Mouse (Mus musculus) neutrophil, adult 5-6 weeks (primary cell): ENCODE results near the gene Tmed10. TPM values are rescaled to one million over a fixed set of nuclear protein-coding genes. Genes with fewer than 3 reads are reported as not detected.
A peak's percentile ranks its signal among the peaks of the same experiment; 100 is the strongest.

ENCODE experiments used
- ATAC-seq: fragments of 151-379, 151-347 bp; 2 replicates; pipeline ENCODE4 v1.8.0; 2017; ENCODE audit warnings: mild to moderate bottlenecking, moderate TSS enrichment; ENCODE audit not compliant: insufficient number of reproducible peaks, poor library complexity, low FRiP score, severe bottlenecking; ENCODE audit errors: extremely low read depth
- total RNA-seq: library from RNA; stranded (forward); fragments of 200-1000 nt; gene quantifications from 2 replicates; pipeline ENCODE4 v1.2.3, GENCODE M21; 2017

Tmed10 gene
- total RNA-seq, 1 experiment from 2014 or later, result 89.6 TPM

GRCm38 (mm10) chr12:85380942-85381341 is 6.3 kb upstream of the Tmed10 start:
- ATAC-seq, result no peak

- no peak for ATAC-seq
Measured at GRCm38 (mm10) chr12:85380308-85380707, 5.7 kb upstream of the Tmed10 start.

- no peak for ATAC-seq
Measured at GRCm38 (mm10) chr12:85378271-85378670, 3.6 kb upstream of the Tmed10 start.

DNA sequence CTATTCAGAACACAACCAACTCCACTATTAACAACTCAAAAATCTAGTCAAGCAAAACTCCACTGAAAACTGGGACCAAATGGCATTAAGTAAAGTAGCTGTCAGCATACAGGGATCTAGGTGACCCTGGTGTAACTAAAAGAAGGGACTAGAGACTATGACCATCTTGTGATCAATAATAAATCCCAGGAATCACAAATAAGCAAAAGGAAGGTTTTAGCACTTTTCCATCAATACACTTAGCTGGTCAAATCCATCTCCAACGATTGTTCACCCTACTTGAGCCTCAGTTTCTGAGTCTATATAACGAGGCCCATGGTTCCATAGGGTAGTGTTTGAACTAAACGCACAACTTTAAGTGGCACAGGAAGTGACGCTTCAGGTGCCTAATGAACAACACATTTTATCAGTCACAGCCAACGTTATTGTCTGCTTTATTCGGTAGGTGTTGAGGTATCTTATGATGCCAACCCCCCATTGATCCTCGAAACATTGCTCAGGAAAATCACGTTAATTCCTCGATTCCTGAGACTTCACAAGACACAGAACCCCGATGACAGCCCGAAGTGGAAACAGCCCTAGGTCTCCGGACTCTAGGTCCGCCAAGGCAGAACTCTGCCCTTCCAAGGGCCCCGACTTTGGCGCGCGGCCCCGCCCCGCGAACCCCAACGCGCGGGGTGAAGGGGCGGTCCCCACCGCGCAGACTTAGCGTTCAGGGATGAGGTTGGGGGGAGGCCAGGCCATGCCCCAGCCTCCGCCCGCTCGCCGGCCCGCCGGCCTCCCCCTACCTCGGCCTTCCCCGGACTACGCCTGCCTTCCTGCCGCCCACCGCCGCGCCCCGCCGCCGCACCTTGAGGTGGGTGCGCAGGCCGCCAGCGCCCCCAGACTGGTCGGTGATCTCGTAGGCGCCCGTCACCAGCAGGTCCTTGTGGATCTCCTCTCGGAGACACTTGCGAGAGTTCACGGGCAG is 771 bp downstream of the Tmed10 start:
- peak; percentile 64 for ATAC-seq

DNA sequence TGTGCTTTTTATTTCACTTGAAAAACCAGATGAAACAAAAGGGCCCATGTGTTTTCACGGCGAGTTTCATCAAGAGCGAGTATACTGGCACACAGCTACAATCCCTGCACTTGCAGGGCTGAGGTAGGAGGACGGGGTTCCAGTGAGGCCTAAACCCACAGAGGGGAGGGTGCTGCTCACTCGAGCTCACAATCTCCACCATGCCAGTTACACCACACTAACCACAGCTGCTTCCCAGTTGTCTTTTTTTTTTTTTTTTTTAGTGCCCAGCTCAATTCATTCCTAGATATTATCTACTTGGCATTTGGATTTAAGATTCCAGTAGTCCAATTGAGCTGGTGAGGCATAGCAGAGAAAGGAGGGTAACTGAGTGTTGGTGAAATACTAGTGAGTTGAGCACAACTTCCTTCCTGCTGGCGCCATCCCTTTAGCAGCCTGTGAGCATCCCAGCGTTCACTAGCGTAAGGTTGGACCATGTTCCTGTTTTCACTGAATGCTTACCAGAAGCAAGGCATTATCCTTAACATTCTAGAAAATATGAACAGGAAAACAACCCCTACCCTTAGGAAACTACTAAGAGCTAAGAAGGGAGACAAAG is 2.5 kb downstream of the Tmed10 start:
- ATAC-seq, result no peak

DNA sequence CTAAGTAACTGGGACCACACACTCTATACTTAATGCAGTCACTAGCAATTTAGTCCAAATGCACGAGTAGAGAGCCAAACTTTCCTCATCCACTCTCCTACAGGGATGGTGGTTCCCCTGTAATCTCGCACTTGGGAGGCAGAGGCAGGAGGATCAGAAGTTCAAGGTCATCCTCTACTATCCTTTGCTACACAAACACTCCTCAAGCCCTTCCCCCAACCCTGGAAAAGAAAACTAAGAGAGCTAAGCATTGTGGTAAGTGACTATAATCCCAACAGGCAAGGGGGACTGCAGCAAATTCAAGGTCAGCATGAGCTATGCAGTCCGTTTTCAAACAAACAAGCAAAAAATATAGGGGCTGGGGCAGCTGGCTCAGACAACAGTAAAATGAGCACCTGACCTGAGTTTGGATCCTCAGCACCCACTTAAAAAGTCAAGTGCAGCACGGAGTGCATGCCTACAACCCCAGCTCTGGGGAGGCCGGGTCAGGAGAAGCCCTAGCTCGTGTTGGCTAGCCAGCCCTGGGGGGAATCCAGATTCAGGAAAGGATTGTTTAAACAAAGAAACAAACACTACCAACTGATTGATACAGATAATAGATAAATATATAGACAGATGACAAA is 6.1 kb downstream of the Tmed10 start:
- ATAC-seq, result no peak

DNA sequence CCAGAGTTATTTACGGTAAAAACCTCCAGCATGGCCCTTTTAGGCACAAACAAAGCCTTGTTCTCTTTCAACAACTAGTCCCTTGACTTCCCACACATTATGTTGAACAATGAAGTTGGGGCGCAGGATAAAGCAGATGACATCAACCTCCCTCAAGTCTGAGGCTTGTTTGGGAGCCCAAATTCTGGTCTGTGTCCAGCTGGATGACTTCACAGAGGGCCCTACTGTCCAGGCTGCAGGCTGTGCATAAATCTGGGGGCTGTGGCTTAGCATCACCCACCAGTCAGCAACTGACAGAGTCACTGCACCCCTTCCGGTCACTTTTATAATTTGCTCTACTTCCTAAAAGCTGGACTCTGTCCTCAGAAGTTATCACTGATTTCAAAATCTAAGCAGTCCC is 8.4 kb downstream of the Tmed10 start:
- ATAC-seq, result no peak

DNA sequence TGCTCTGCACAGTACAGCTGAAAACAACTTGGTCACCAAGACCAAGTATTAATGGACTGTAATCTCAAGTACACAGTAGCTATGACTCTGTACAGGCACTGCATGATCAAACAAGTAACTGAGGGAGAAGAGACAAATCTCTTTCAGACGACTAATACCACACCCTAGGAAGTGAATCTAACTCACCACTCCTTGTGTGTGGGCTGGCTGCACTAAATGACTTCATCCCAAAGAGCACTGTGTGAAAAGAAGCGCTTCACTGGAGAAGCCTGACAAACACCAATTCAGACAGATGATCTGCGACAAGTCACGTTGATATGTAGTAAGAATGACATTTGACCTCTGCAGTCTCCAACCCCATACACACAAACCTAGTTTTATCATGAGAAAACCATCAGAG is 12.1 kb downstream of the Tmed10 start:
- no peak for ATAC-seq

DNA sequence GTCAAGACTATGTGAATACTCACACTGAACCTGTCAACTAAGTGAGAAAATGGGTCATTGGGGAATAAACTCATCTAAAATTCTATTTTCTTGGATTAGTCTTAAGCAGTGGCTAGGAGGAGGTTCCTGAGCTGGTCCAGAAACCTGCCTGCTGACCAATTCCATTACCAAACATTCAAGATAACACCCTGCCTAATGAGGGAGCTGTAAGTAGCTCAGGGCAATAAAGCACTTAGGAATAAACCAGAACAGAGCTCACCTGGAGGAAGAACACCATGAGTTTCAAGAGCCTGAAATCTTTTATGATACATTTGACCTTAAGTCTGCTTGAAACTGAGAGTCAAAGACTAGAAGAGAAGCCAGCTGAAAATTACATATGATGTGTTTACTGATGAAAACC is 13.1 kb downstream of the Tmed10 start:
- ATAC-seq, result no peak

DNA sequence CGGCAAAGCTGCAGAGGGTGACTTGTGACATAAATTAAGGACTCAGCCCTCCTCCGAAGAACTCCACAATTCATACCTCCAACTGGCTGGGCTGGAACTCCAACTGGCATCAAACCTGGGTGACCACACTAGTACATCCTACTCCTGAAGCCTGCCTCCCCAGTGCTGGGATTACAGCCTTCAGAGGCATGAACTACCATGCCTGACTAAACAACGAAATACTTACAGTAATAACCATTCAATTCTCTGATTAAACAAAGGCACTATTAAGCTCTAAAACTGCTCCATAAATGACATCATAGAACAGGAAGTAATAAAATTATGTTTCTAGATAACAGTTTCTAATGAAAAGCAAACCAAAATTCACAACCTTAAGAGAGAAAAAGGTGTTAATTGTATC is 13.5 kb downstream of the Tmed10 start:
- no peak for ATAC-seq

GRCm38 (mm10) chr12:85354061-85354460 is 20.6 kb downstream of the Tmed10 start:
- no peak for ATAC-seq

- ATAC-seq, result no peak
Measured at GRCm38 (mm10) chr12:85350407-85351232, 24.0 kb downstream of the Tmed10 start.

- ATAC-seq, result peak; percentile 67
Measured at GRCm38 (mm10) chr12:85348338-85348737, 26.3 kb downstream of the Tmed10 start.

DNA sequence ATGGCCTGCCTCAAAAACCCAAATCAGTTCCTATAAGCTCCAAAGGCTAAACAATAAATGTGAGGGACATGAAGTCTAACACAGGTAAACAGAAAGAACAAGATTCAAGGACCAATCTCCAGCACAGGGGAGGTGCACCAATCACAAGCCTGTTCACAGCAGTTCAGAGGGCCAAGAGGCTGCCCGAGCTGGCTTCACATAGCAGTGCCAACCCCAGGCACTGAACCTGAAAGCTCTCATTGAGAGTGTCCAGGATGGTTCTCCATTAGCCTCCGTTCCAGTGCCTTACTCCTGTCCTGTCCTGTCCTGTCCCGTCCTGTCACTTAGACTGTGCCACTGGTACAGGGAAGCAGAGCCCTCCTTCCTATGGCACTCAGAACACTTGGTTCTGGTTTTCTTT is 27.5 kb downstream of the Tmed10 start:
- ATAC-seq, result no peak

- ATAC-seq, result peak; percentile 68
Measured at GRCm38 (mm10) chr12:85346374-85346773, 28.3 kb downstream of the Tmed10 start.

GRCm38 (mm10) chr12:85345559-85345958 is 29.1 kb downstream of the Tmed10 start:
- ATAC-seq, result no peak

DNA sequence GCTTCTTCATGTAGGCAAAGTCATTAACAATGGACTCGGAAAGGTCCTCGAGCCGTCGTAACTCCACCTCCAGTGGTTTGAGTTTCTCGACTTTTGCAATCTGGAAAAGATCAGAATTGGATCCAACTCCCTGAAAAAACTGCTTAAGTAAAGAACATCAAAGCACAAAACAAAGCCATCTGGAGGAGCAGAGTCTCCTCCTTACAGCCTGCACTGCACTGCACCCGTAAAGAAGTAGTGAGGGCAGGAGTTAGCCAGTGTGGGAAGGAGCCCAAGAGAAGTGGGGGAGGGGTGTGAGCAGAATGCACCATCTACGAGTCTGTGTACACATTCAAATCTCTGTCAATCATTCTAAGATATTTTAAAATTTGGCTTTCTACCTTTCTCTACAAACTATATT is 30.4 kb downstream of the Tmed10 start:
- ATAC-seq, result no peak

GRCm38 (mm10) chr12:85342310-85342709 is 32.3 kb downstream of the Tmed10 start:
- ATAC-seq, result no peak

DNA sequence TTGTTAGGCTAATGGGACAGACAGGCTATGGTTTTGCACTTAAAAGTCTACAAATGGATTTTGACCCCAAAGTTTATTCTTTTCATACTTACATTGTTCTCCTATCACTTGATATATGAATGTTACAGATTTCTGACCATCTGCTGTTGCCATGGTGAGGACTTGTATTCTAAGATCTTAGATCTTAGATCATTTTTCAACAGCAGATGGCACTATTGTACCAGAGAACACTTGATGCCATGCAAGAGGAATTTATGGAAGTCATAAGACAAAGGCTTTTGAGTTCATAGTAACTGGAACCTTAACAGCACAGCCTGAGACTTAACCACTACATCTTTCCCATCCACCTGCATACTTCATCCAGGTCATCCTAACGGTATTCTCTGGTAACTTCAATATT is 33.5 kb downstream of the Tmed10 start:
- ATAC-seq, result peak; percentile 42; the same call in 1 of the 2 replicates
